Mouse (Mus musculus) ES-Bruce4 (cell line): ENCODE data around the gene Ube2z.

Experiments used
- EP300 ChIP-seq: IDR thresholded peaks from 2 replicates; pipeline ENCODE4 v1.6.1; 2011; ENCODE audit warnings: low read depth, low read length; ENCODE audit not compliant: insufficient read depth
- POLR2A ChIP-seq: IDR thresholded peaks from one replicate; pipeline ENCODE4 v1.8.1; 2011; ENCODE audit warnings: low read length; ENCODE audit not compliant: insufficient read depth

- no peak for TF ChIP-seq EP300
- no peak for TF ChIP-seq POLR2A
Observed at GRCm38 (mm10) chr11:96114077-96114476, 48.9 kb upstream of the Ube2z start.
